Mouse (Mus musculus) cortical plate, adult 2 months (tissue): ENCODE data around the gene Pdia6. TPM values are rescaled to one million over a fixed set of nuclear protein-coding genes. Genes with fewer than 3 reads are reported as not detected.

Source experiments
- H3K27ac ChIP-seq: fragments of 200-500 bp; 2 replicates; pipeline ENCODE4 v1.5.1; 2012; ENCODE audit warnings: low read length, control low read depth, inconsistent platforms; ENCODE audit not compliant: insufficient read depth
- H3K4me1 ChIP-seq: fragments of 200-500 bp; 2 replicates; pipeline ENCODE4 v1.6.1; 2011; ENCODE audit warnings: low read length; ENCODE audit not compliant: control insufficient read depth, insufficient read depth
- H3K4me3 ChIP-seq: fragments of 200-500 bp; 2 replicates; pipeline ENCODE4 v1.5.1; 2011; ENCODE audit warnings: mild to moderate bottlenecking, low read length, control low read depth; ENCODE audit not compliant: insufficient read depth
- CTCF ChIP-seq: fragments of 200-500 bp; IDR thresholded peaks from 2 replicates; pipeline ENCODE4 v1.5.1; 2011; ENCODE audit warnings: mild to moderate bottlenecking, control low read depth, low read length; ENCODE audit not compliant: insufficient read depth; ENCODE audit errors: extremely low read depth
- POLR2A ChIP-seq: fragments of 200-500 bp; IDR thresholded peaks from 2 replicates; pipeline ENCODE4 v1.6.1; 2011; ENCODE audit warnings: mild to moderate bottlenecking, low read length, control low read depth; ENCODE audit not compliant: insufficient read depth; ENCODE audit errors: extremely low read depth
- polyA plus RNA-seq: library from polyadenylated mRNA; depleted of rRNA; stranded (reverse); fragments of >200 nt; gene quantifications from 2 replicates; pipeline ENCODE4 v1.2.3, GENCODE M21; 2012

Pdia6 gene
- polyA plus RNA-seq, 1 experiment: 96.5 TPM

- peaks cover 5% of the 10 kb centered on the region for H3K4me1 ChIP-seq
- TF ChIP-seq CTCF: no peak
- no peak for TF ChIP-seq POLR2A
- H3K4me3 ChIP-seq: no peak overlapping the region
- no peak overlapping the region for H3K27ac ChIP-seq
Measured at GRCm38 (mm10) chr12:17258431-17258830, 7.9 kb upstream of the Pdia6 start.

GRCm38 (mm10) chr12:17261005-17261404 is 5.3 kb upstream of the Pdia6 start:
- Histone ChIP-seq H3K27ac (no peak overlapping the region), H3K4me3 (no peak overlapping the region), H3K4me1 (no peaks in the 10 kb centered on the region)
- TF ChIP-seq POLR2A (no peak), CTCF (no peak)

- H3K4me1 ChIP-seq: peaks cover 10% of the 10 kb centered on the region
- H3K4me3 ChIP-seq: no peak overlapping the region
- no peak overlapping the region for H3K27ac ChIP-seq
- TF ChIP-seq CTCF: no peak
- no peak for TF ChIP-seq POLR2A
Measured at GRCm38 (mm10) chr12:17263881-17264280, 2.5 kb upstream of the Pdia6 start.

GRCm38 (mm10) chr12:17264826-17265225 is 1.5 kb upstream of the Pdia6 start:
- TF ChIP-seq CTCF (no peak), POLR2A (no peak)
- Histone ChIP-seq H3K27ac (no peak overlapping the region), H3K4me3 (no peak overlapping the region), H3K4me1 (peaks cover 15% of the 10 kb centered on the region)

GRCm38 (mm10) chr12:17266673-17266990 is 287 bp downstream of the Pdia6 start:
- Histone ChIP-seq H3K27ac (peak overlapping the region; percentile 74), H3K4me1 (peaks cover 16% of the 10 kb centered on the region)
- TF ChIP-seq CTCF (no peak), POLR2A (no peak)

GRCm38 (mm10) chr12:17267316-17267715 is 971 bp downstream of the Pdia6 start:
- TF ChIP-seq POLR2A (no peak), CTCF (no peak)
- peak overlapping the region; percentile 95 for H3K4me3 ChIP-seq
- no peak overlapping the region for H3K27ac ChIP-seq
- peaks cover 16% of the 10 kb centered on the region for H3K4me1 ChIP-seq

More at GRCm38 (mm10) chr12:17266673-17266990, 287 bp downstream of the Pdia6 start:
- peak overlapping the region; percentile 95 for H3K4me3 ChIP-seq

- H3K27ac ChIP-seq: no peak overlapping the region
- TF ChIP-seq CTCF: peak; percentile 45
- no peak for TF ChIP-seq POLR2A
- no peak overlapping the region for H3K4me3 ChIP-seq
- H3K4me1 ChIP-seq: peaks cover 16% of the 10 kb centered on the region
Measured at GRCm38 (mm10) chr12:17271272-17271671, 4.9 kb downstream of the Pdia6 start.

- Histone ChIP-seq H3K4me1 (peaks cover 6% of the 10 kb centered on the region), H3K27ac (no peak overlapping the region), H3K4me3 (no peak overlapping the region)
- TF ChIP-seq CTCF (no peak), POLR2A (no peak)
Measured at GRCm38 (mm10) chr12:17273841-17274240, 7.5 kb downstream of the Pdia6 start.

GRCm38 (mm10) chr12:17288496-17288895 is 22.2 kb downstream of the Pdia6 start:
- no peak overlapping the region for H3K4me3 ChIP-seq
- TF ChIP-seq POLR2A (no peak), CTCF (no peak)
- H3K4me1 ChIP-seq: no peaks in the 10 kb centered on the region
- no peak overlapping the region for H3K27ac ChIP-seq

- Histone ChIP-seq H3K4me3 (no peak overlapping the region), H3K27ac (no peak overlapping the region), H3K4me1 (no peaks in the 10 kb centered on the region)
- TF ChIP-seq CTCF (no peak), POLR2A (no peak)
Measured at GRCm38 (mm10) chr12:17289060-17289459, 22.7 kb downstream of the Pdia6 start.

GRCm38 (mm10) chr12:17289913-17290312 is 23.6 kb downstream of the Pdia6 start:
- no peak overlapping the region for H3K27ac ChIP-seq
- TF ChIP-seq CTCF: no peak
- TF ChIP-seq POLR2A: no peak
- no peak overlapping the region for H3K4me3 ChIP-seq

More at GRCm38 (mm10) chr12:17289913-17290312, 23.6 kb downstream of the Pdia6 start:
- no peaks in the 10 kb centered on the region for H3K4me1 ChIP-seq
